19 mouse cellular contexts compared by ENCODE assay signal in the genomic region with DNA sequence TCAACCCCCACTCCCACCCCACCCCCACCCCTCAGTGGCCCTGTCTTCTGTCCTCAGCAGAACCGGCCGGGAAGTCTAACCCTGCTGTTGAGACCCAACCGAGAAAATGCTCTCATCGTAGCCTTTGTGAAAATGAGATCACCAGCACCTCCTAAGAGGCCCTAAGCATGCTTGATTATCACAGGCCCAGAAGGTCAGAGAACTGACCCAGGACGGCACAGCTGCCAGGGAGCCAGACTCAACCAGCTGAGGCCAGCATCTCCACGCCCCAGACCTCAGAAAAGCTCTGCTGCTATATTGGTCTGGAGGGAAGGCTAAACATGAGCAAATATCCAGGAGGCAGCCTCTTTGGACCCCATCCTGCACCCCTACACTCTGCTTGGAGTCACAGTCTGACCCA.
DNase-seq lines count a peak whose midpoint lies in the region; ATAC-seq lines count a peak whose summit lies in the region.
"Had no signal": no experiment of that assay in that cellular context is flagged by ENCODE, and none has a peak within 500 bp of the region (broad histone marks: within the 10 kb centered on the region; RNA-seq: fewer than 3 reads in every experiment).

No protein-coding gene starts in this region.

- H3K4me2 ChIP-seq in forebrain, embryonic 13.5 days: no peak overlapping the region
- H3K4me2 ChIP-seq in hindbrain, embryonic 13.5 days: no peak overlapping the region
- no peak overlapping the region for H3K4me2 ChIP-seq in hindbrain, embryonic 11.5 days (replicated peaks; ENCODE audit: low read depth, low read length)
- H3K4me2 ChIP-seq in kidney, embryonic 14.5 days (replicated peaks; ENCODE audit: low read depth, low read length): no peak overlapping the region
- no peak overlapping the region for H3K4me2 ChIP-seq in neural tube, embryonic 15.5 days
- H3K4me2 ChIP-seq: limb, embryonic 15.5 days; midbrain, embryonic 11.5 days had no signal

- DNase-seq in forebrain, embryonic 10.5 days (ENCODE audit: extremely low spot score, low spot score): no peak
- no peak for DNase-seq in hindbrain, embryonic 11.5 days (ENCODE audit: low spot score)
- no peak for DNase-seq in layer of hippocampus, adult 9-11 months
- DNase-seq in liver: no peak
- DNase-seq: adrenal gland, postnatal 36 days; lung, adult 2 months; lung, postnatal 4 days; thymus, adult 2 months had no signal

- H3K36me3 ChIP-seq in forebrain, embryonic 10.5 days (replicated peaks): no peaks in the 10 kb centered on the region
- H3K36me3 ChIP-seq in forebrain, embryonic 13.5 days (ENCODE audit: poor library complexity, severe bottlenecking): no peaks in the 10 kb centered on the region
- H3K36me3 ChIP-seq in hindbrain, embryonic 13.5 days: no peaks in the 10 kb centered on the region
- H3K36me3 ChIP-seq in hindbrain, embryonic 11.5 days (ENCODE audit: control insufficient read depth, insufficient read depth, low read length): no peaks in the 10 kb centered on the region
- no peaks in the 10 kb centered on the region for H3K36me3 ChIP-seq in kidney, embryonic 14.5 days (ENCODE audit: control insufficient read depth, insufficient read depth, low read length)
- H3K36me3 ChIP-seq in neural tube, embryonic 15.5 days: no peaks in the 10 kb centered on the region
- H3K36me3 ChIP-seq: G1E; limb, embryonic 15.5 days had no signal

- no peak overlapping the region for H3K4me3 ChIP-seq in forebrain, embryonic 10.5 days
- no peak overlapping the region for H3K4me3 ChIP-seq in forebrain, embryonic 13.5 days
- H3K4me3 ChIP-seq in hindbrain, embryonic 13.5 days: no peak overlapping the region
- no peak overlapping the region for H3K4me3 ChIP-seq in hindbrain, embryonic 11.5 days (ENCODE audit: low read depth, low read length)
- no peak overlapping the region for H3K4me3 ChIP-seq in kidney, embryonic 14.5 days (ENCODE audit: low read length)
- no peak overlapping the region for H3K4me3 ChIP-seq in neural tube, embryonic 15.5 days (replicated peaks)
- H3K4me3 ChIP-seq: erythroblast, embryonic 14.5 days; limb, embryonic 15.5 days had no signal

- peaks cover 50% of the 10 kb centered on the region for H3K4me1 ChIP-seq in forebrain, embryonic 10.5 days
- peaks cover 31% of the 10 kb centered on the region for H3K4me1 ChIP-seq in forebrain, embryonic 13.5 days
- H3K4me1 ChIP-seq in hindbrain, embryonic 13.5 days (replicated peaks): peaks cover 49% of the 10 kb centered on the region
- H3K4me1 ChIP-seq in hindbrain, embryonic 11.5 days (replicated peaks; ENCODE audit: control insufficient read depth, insufficient read depth, low read length): no peaks in the 10 kb centered on the region; the same call in 1 of the 2 replicates
- peaks cover 27% of the 10 kb centered on the region; the same call in 1 of the 2 replicates for H3K4me1 ChIP-seq in kidney, embryonic 14.5 days (ENCODE audit: control insufficient read depth, insufficient read depth, low read length)
- peaks cover 52% of the 10 kb centered on the region for H3K4me1 ChIP-seq in neural tube, embryonic 15.5 days

- no peaks in the 10 kb centered on the region for H3K9me3 ChIP-seq in forebrain, embryonic 10.5 days
- no peaks in the 10 kb centered on the region for H3K9me3 ChIP-seq in forebrain, embryonic 13.5 days (replicated peaks)
- no peaks in the 10 kb centered on the region for H3K9me3 ChIP-seq in hindbrain, embryonic 13.5 days
- H3K9me3 ChIP-seq in hindbrain, embryonic 11.5 days (ENCODE audit: control insufficient read depth, low read length): no peaks in the 10 kb centered on the region
- no peaks in the 10 kb centered on the region for H3K9me3 ChIP-seq in kidney, embryonic 14.5 days (ENCODE audit: control insufficient read depth, low read length)
- H3K9me3 ChIP-seq in neural tube, embryonic 15.5 days (replicated peaks): no peaks in the 10 kb centered on the region
- H3K9me3 ChIP-seq: limb, embryonic 15.5 days had no signal

- H3K9ac ChIP-seq in forebrain, embryonic 13.5 days: no peak overlapping the region
- H3K9ac ChIP-seq in hindbrain, embryonic 13.5 days: no peak overlapping the region
- no peak overlapping the region for H3K9ac ChIP-seq in hindbrain, embryonic 11.5 days (ENCODE audit: low read depth, low read length)
- H3K9ac ChIP-seq in kidney, embryonic 14.5 days (ENCODE audit: low read depth, low read length): no peak overlapping the region
- no peak overlapping the region for H3K9ac ChIP-seq in neural tube, embryonic 15.5 days (replicated peaks)
- H3K9ac ChIP-seq: limb, embryonic 15.5 days had no signal

- WGBS in forebrain, embryonic 10.5 days: 85% methylated on average over 6 of the region's 6 CpGs
- WGBS in forebrain, embryonic 13.5 days: 75% methylated on average over 6 of the region's 6 CpGs
- 52% methylated on average over 6 of the region's 6 CpGs for WGBS in hindbrain, embryonic 13.5 days
- WGBS in hindbrain, embryonic 11.5 days: 57% methylated on average over 6 of the region's 6 CpGs
- WGBS in kidney, embryonic 14.5 days: 37% methylated on average over 6 of the region's 6 CpGs
- WGBS in neural tube, embryonic 15.5 days: 75% methylated on average over 6 of the region's 6 CpGs

- ATAC-seq in forebrain, embryonic 13.5 days: no peak
- no peak for ATAC-seq in hindbrain, embryonic 13.5 days (ENCODE audit: low FRiP score)
- no peak for ATAC-seq in hindbrain, embryonic 11.5 days (ENCODE audit: low FRiP score)
- ATAC-seq in kidney, embryonic 14.5 days (ENCODE audit: low FRiP score, low TSS enrichment): peak; percentile 40
- ATAC-seq in neural tube, embryonic 15.5 days (ENCODE audit: low FRiP score): no peak
- ATAC-seq: CD4-positive, CD25-positive, alpha-beta regulatory T cell, adult 4 months; forebrain, embryonic 16.5 days; intestine, embryonic 16.5 days had no signal

- 0 out of 2 replicates have a peak overlapping the region, but pooled peaks have one; percentile 15 for H3K27ac ChIP-seq in forebrain, embryonic 10.5 days
- H3K27ac ChIP-seq in forebrain, embryonic 13.5 days: no peak overlapping the region
- peak overlapping the region; percentile 87 for H3K27ac ChIP-seq in hindbrain, embryonic 13.5 days
- H3K27ac ChIP-seq in hindbrain, embryonic 11.5 days (ENCODE audit: low read depth, low read length): no peak overlapping the region
- H3K27ac ChIP-seq in kidney, embryonic 14.5 days (ENCODE audit: low read depth, low read length): no peak overlapping the region
- H3K27ac ChIP-seq in neural tube, embryonic 15.5 days (replicated peaks): 0 out of 2 replicates have a peak overlapping the region, but pooled peaks have one; percentile 33
- H3K27ac ChIP-seq: limb, embryonic 15.5 days had no signal

- H3K27me3 ChIP-seq in forebrain, embryonic 10.5 days (ENCODE audit: poor library complexity, severe bottlenecking): no peaks in the 10 kb centered on the region
- no peaks in the 10 kb centered on the region for H3K27me3 ChIP-seq in forebrain, embryonic 13.5 days
- no peaks in the 10 kb centered on the region for H3K27me3 ChIP-seq in hindbrain, embryonic 13.5 days
- no peaks in the 10 kb centered on the region for H3K27me3 ChIP-seq in hindbrain, embryonic 11.5 days (ENCODE audit: control insufficient read depth, insufficient read depth, low read length)
- no peaks in the 10 kb centered on the region; the same call in 1 of the 2 replicates for H3K27me3 ChIP-seq in kidney, embryonic 14.5 days (ENCODE audit: control insufficient read depth, insufficient read depth, low read length)
- no peaks in the 10 kb centered on the region for H3K27me3 ChIP-seq in neural tube, embryonic 15.5 days (replicated peaks)

Comparison
In these comparisons a context has a peak if more than half of its experiments do, and no peak if none do; other contexts are left out.
1. H3K27ac ChIP-seq: peak in forebrain, embryonic 10.5 days (single experiment), hindbrain, embryonic 13.5 days (single experiment) and neural tube, embryonic 15.5 days (single experiment); none in forebrain, embryonic 13.5 days (single experiment), hindbrain, embryonic 11.5 days (single experiment) and kidney, embryonic 14.5 days (single experiment).